Mouse (Mus musculus) spleen, adult 2 months (tissue): ENCODE results near the gene Cfap58.

ENCODE experiments used
- CTCF ChIP-seq: fragments of 200-500 bp; IDR thresholded peaks from 2 replicates; pipeline ENCODE4 v1.5.1; 2011; ENCODE audit warnings: mild to moderate bottlenecking, inconsistent platforms; ENCODE audit not compliant: insufficient read depth, insufficient read length, insufficient replicate concordance; ENCODE audit errors: extremely low read depth
- POLR2A ChIP-seq: fragments of 200-500 bp; IDR thresholded peaks from 2 replicates; pipeline ENCODE4 v1.6.1; 2011; ENCODE audit warnings: low read depth, low read length, inconsistent platforms

DNA sequence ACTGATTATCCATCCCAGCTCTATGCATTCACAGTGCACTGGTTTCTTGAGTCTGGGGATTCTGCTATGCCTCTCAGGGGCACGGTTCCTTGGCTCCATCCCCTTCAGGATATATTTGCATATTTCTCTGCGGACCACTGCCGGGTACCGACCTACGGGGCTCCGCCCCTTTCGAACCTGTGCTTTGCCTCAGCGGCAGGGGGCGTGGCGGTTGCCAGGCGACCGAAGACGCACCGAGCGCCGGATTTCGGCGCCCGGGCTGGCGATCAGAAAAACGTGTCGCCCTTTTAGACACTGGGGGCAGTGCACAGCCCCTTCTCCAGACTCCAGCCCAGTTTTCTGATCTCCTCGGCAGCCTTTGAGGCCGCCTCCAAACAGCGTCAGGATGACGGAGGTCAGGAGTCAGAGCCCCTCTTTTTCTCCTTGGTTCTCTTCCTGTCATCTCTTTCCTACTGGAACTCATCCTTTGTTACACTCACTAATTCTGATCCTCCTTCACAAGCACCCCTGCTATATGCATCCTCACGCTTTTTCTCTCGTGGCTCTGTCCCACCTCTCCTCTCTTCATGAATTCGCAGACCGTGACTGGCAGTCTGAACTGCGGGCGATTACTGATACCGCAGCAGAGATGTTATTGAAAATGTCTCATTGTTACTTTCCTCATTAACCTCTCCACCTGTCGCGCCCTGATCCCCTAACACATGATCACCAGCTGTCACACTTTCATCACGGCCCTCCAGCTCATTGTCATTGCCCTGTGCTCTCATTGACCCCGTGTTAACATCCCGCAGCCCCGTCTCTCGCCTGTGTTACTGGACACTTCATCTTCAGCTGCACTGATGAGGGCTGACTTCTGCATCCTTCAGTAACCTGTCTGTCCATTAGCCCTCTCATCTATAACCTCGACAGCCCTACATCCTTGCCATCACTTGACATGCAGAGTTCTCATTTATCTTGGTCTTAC is at the start of gene Cfap58:
- TF ChIP-seq POLR2A (no peak), CTCF (no peak)
